Mouse (Mus musculus) liver, embryonic 14.5 days (tissue): ENCODE measurements around the gene Robo3.

Experiments
- CTCF ChIP-seq: IDR thresholded peaks from 2 replicates; pipeline ENCODE4 v1.5.1; 2016; ENCODE audit warnings: antibody characterized with exemption, low read depth, control low read depth
- EP300 ChIP-seq: IDR thresholded peaks from 2 replicates; pipeline ENCODE4 v1.6.1; 2016; ENCODE audit warnings: antibody characterized with exemption, low read depth

GRCm38 (mm10) chr9:37384284-37385182 lies 48.5 kb downstream of the Robo3 start:
- peak; percentile 28; the same call in 1 of the 2 replicates for TF ChIP-seq CTCF
- TF ChIP-seq EP300: no peak
